Mouse (Mus musculus) urinary bladder, adult 2 months (tissue): ENCODE results near the gene P4hb. TPM values are rescaled to one million over a fixed set of nuclear protein-coding genes. Genes with fewer than 3 reads are reported as not detected.
"Not testable (repeated sequence)": the region's sequence is repeated elsewhere in the genome, so short reads cannot be mapped to it uniquely, and the experiment has no call there.

ENCODE experiments used
- DNase-seq: peaks from one replicate; pipeline ENCODE4 v3.0.0; 2022; ENCODE audit warnings: low spot score
- polyA plus RNA-seq: library from polyadenylated mRNA; depleted of rRNA; stranded (reverse); fragments of >200 nt; gene quantifications from 2 replicates; pipeline ENCODE4 v1.2.3, GENCODE M21; 2012

P4hb gene
- polyA plus RNA-seq, 1 experiment = 272 TPM

GRCm38 (mm10) chr11:120572417-120572751 is 669 bp downstream of the P4hb start:
- no peak for DNase-seq

- DNase-seq = no peak
Observed at GRCm38 (mm10) chr11:120571754-120572416, 1.2 kb downstream of the P4hb start.

GRCm38 (mm10) chr11:120571122-120571521 is 1.9 kb downstream of the P4hb start:
- no peak for DNase-seq

GRCm38 (mm10) chr11:120568324-120568723 is 4.7 kb downstream of the P4hb start:
- DNase-seq = no peak

GRCm38 (mm10) chr11:120565114-120565513 is 7.9 kb downstream of the P4hb start:
- DNase-seq = no peak

- DNase-seq = no peak
Observed at GRCm38 (mm10) chr11:120562949-120563348, 10.1 kb downstream of the P4hb start.

- no peak for DNase-seq
Observed at GRCm38 (mm10) chr11:120560952-120561728, 11.9 kb downstream of the P4hb start.

GRCm38 (mm10) chr11:120558843-120559242 is 14.2 kb downstream of the P4hb start:
- not testable (repeated sequence) for DNase-seq

GRCm38 (mm10) chr11:120555260-120555659 is 17.8 kb downstream of the P4hb start:
- DNase-seq = no peak

- DNase-seq = no peak
Observed at GRCm38 (mm10) chr11:120554834-120555233, 18.2 kb downstream of the P4hb start.

- no peak for DNase-seq
Observed at GRCm38 (mm10) chr11:120552736-120553135, 20.3 kb downstream of the P4hb start.

GRCm38 (mm10) chr11:120550810-120551440 is 22.1 kb downstream of the P4hb start, which contains the start of gene Ppp1r27:
Ppp1r27 (minus strand) TSS chr11:120551132.
- DNase-seq = no peak

GRCm38 (mm10) chr11:120549986-120550809 is 22.9 kb downstream of the P4hb start:
- no peak for DNase-seq

- peak; percentile 97 for DNase-seq
Observed at GRCm38 (mm10) chr11:120549168-120549945, 23.7 kb downstream of the P4hb start, which contains the start of gene Mcrip1. Mcrip1 (minus strand) TSS chr11:120549727.

GRCm38 (mm10) chr11:120548786-120549167 is 24.3 kb downstream of the P4hb start:
- DNase-seq = no peak

- DNase-seq = no peak
Observed at GRCm38 (mm10) chr11:120548214-120548613, 24.8 kb downstream of the P4hb start.

- DNase-seq = no peak
Observed at GRCm38 (mm10) chr11:120547469-120547868, 25.6 kb downstream of the P4hb start.

GRCm38 (mm10) chr11:120545964-120546363 is 27.1 kb downstream of the P4hb start:
- DNase-seq = no peak

- no peak for DNase-seq
Observed at GRCm38 (mm10) chr11:120542376-120542775, 30.7 kb downstream of the P4hb start.

- no peak for DNase-seq
Observed at GRCm38 (mm10) chr11:120541907-120542306, 31.1 kb downstream of the P4hb start.
